Mouse (Mus musculus): ENCODE data around the gene Rgl3. TPM values are rescaled to one million over a fixed set of nuclear protein-coding genes. Genes with fewer than 3 reads are reported as not detected.

Gene Rgl3
- total RNA-seq, 2 experiments from 2014 or later: 0.21 to 0.22 TPM

GRCm38 (mm10) chr9:21951977-21952376 lies 37.3 kb downstream of the Rgl3 start:
- DNase-seq (ENCODE audit: low spot score in 2 of 2): no peak

DNA sequence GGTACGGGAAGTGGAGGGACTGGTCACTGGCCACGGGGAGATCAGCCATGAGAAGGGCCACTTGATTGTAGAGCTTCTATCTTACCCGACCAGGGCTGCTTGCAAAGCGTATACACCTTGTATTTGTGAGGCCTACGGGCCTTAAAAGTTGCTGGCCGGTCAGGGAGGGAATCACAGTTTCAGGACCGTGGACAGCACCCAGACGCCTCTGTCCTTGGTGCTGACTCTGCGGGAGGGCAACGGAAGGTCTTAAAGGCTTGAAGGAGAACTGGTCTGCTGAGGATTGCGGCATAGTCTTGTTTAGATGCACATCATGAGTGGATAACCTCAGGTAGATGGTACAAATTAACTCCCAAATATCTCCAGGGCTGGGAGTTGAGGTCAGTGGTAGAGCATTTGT lies 38.9 kb downstream of the Rgl3 start:
- DNase-seq (ENCODE audit: low spot score in 2 of 2): peak; percentile 52 to 68

- no peak for DNase-seq (ENCODE audit: low spot score in 2 of 2)
Observed at GRCm38 (mm10) chr9:21948790-21949189, 40.5 kb downstream of the Rgl3 start.

DNA sequence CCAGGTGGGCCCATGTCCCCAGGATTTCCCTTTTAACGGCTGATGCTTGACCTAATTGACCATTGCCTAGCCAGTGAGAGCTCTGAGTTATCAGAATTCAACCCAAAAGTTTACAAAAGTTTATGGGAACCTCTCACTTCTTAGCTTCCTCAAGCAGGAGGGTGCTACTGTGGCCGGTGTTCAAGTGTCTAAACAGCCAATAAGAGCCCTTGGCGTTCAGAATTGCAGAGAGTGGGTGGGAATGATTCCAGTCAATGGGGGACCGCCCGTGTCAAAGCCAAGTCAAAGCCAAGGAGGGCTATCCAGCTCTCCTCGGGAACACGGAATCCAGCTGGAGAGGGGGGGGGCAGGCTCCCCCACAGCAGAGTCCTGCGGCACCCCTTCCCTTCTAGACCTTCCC lies 41.1 kb downstream of the Rgl3 start:
- no peak for DNase-seq (ENCODE audit: low spot score in 2 of 2)

DNA sequence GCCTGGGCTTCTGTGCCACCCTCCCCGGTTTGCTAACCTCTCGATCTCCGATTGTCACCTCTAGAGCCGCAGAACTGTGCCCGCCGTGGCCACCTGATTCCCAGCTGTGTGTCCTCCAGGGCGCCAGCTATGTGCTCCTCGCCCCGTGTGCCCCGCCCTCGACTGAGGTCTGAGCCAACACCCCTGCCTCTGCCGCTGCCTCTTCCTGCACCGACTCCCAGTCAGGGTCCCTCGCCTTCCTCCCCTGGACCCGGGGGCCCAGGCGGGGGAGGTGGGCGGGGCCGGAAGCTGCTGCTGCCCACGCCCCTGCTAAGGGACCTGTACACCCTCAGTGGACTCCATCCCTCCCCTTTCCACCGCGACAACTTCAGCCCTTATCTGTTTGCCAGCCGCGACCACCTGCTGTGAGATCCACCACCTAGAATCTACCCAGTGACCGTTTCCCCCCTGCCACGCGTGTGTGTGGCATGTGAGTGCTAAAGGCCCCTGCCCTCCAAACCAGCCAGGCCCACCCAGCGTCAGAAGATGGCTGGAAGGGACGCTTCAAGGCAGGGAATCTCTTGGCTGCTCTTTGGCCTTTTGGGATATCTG lies 41.6 kb downstream of the Rgl3 start:
- no peak for DNase-seq (ENCODE audit: low spot score in 2 of 2)

GRCm38 (mm10) chr9:21944267-21944666 lies 45.0 kb downstream of the Rgl3 start:
- DNase-seq (ENCODE audit: low spot score in 2 of 2): no peak

GRCm38 (mm10) chr9:21943638-21944037 lies 45.6 kb downstream of the Rgl3 start:
- DNase-seq (ENCODE audit: low spot score in 2 of 2): no peak

DNA sequence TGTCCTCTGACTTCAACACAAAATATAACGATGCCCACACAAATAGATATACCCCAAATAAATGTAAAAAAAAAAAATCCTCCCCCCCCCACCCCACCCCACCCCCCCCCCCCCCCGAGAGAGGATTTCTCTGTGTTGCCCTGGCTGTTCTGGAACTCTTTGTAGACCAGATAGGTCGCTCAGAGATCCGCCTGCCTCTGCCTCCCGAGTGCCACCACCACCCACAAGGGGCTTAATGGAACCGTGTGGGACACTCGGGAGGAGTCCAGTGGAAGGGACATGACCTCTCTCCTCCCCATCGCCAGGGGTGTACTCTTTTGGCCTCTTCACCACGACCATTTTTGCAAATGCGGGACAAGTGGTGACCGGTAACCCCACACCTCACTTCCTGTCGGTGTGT lies 46.2 kb downstream of the Rgl3 start:
- no peak for DNase-seq (ENCODE audit: low spot score in 2 of 2)

GRCm38 (mm10) chr9:21938234-21938855 lies 50.9 kb downstream of the Rgl3 start:
- no peak for DNase-seq (ENCODE audit: low spot score in 2 of 2)

DNA sequence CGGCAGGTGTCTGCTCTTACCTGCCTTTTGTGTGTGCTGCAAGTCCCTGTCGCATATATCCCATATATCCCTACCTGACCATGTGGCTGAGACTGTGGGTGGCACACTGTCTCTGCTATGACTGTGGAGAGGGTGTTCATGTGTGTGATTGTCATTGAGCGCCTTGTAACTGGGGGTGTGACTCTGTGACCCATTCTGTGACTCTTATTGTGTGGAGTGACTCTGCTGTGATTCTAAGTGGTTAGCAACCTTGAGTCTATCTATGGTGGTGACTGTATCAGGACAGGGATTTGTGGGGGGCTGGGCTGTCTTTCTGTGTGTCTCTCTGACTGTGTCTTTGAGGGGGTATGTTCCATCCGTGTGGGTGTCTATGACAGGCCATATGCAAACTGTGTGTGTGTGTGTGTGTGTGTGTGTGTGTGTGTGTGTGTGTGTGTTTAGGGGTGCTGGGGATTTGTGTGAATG lies 51.5 kb downstream of the Rgl3 start:
- no peak for DNase-seq (ENCODE audit: low spot score in 2 of 2)

- DNase-seq (ENCODE audit: low spot score in 2 of 2): peak; percentile 93 to 96
Observed at GRCm38 (mm10) chr9:21936692-21937570, 52.3 kb downstream of the Rgl3 start, which contains the start of gene Plppr2. TSS of gene Plppr2 (plus strand) at chr9:21937033.

- no peak for DNase-seq (ENCODE audit: low spot score in 2 of 2)
Observed at GRCm38 (mm10) chr9:21935466-21936131, 53.6 kb downstream of the Rgl3 start.

DNA sequence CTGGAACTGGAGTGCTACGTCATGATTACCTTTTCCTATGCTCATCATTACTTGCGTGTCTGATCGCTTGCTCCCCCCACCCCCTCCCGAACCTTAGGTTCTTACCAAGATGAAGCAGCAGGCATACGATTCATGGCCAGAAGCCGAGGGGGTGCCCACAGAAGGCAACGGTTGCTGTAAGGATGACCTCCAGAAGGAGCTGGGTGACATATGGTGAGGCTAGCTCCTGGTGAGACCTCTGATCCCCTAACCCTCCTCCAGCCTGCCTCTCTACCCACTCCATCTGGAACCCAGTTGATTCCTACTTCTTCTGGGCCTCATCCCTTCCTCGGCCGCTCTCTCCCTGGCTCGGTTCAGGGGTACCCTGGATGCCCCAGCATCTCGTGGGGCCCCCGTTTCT lies 55.2 kb downstream of the Rgl3 start:
- DNase-seq (ENCODE audit: low spot score in 2 of 2): no peak

DNA sequence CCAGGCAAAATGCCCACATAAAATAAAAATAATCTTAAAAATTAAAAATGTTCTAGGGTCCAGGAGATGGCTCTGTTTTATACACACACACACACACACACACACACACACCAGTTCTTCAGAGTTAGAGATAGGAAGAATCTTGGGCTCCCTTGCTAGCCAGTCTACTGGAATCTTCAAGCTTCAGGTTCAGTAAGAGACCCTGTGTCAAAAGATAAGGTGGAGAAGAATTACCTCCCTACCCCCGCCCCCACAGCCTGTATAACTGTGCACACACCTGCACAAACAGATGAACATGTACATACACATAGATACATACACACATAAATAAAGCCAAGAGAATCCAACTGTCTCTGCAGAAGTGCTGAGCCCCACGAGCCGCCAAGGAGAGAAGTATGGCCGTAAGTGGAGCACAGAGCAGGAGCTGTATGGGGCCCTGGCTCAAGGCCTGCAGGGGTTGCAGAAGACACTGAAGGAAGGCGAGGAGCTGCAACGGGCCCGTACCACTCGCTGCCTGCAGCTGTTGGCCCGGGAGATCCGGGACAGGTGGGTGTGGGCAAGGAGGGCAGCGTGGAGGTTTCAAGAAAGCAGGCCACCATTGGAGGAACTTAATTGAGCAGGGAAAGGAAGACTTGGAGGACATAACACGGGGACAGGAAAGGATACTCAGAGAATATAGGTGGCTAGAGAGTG lies 56.7 kb downstream of the Rgl3 start:
- DNase-seq (ENCODE audit: low spot score in 2 of 2): no peak

DNA sequence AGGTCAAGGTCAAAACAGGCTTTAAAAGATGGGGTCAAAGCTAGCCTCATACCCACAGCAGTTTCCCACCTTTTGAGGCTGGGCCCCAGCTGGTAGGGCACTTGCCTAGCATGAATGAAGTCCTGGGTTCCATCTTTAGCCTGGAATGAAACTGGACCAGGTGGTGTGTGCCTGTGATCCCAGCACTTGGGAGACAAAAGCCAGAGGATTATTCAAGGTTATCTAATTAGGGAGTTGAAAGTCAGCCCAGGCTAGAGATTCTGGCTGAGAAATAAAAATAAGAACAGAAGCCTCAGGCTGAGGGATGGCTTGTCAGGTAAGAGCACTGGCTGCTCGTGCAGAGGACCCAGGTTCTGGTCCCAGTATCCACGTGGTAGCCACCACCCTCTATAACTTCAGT lies 57.2 kb downstream of the Rgl3 start:
- no peak for DNase-seq (ENCODE audit: low spot score in 2 of 2)

GRCm38 (mm10) chr9:21929208-21929607 lies 60.0 kb downstream of the Rgl3 start:
- DNase-seq (ENCODE audit: low spot score in 2 of 2): no peak

GRCm38 (mm10) chr9:21927208-21927753 lies 62.0 kb downstream of the Rgl3 start, which contains the start of the genes Ccdc159 and Tmem205:
TSS of gene Ccdc159 (plus strand) at chr9:21927471.
TSS of gene Tmem205 (minus strand) at chr9:21927556.
- peak; percentile 70 to 89 for DNase-seq (ENCODE audit: low spot score in 2 of 2)

DNA sequence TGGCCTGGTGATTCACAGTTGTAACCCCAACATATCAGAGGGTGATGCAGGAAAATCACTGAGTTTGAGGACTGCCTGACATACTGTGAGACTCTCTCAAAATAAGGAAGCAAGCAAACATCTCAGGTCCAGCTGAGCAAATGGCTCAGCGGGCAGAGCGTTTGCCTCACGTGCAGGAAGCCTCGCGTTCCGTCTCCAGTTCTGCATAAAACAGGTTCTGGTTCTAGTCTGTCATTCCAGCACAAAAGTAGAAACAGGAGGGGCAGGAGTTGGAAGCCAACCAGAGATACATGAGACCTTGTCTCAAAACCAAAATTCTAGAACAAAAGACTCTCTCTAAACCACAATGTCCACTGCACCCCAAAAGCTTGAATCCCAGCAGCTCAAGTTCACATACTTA lies 62.5 kb downstream of the Rgl3 start:
- DNase-seq (ENCODE audit: low spot score in 2 of 2): no peak

DNA sequence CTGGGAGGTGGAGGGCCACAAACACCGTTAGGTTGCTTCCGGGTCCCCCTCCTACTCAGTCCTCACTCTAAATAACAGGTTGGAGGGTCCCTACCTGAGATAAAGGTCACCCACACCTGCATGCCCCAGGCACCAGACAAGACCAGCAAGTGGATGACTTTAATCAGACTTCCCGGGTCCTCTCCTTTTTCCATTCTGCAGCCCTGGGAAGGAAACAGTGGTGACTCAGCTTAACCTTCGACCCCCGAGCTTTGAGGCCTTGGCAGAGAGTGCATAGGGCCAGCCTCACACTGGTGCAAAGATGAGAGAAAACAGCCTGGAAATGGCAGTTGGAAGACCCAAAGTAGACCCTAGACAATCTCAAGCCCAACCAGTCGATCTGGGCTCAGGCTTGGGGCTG lies 63.1 kb downstream of the Rgl3 start:
- DNase-seq (ENCODE audit: low spot score in 2 of 2): peak in 1 of 2 experiments; percentile 25

DNA sequence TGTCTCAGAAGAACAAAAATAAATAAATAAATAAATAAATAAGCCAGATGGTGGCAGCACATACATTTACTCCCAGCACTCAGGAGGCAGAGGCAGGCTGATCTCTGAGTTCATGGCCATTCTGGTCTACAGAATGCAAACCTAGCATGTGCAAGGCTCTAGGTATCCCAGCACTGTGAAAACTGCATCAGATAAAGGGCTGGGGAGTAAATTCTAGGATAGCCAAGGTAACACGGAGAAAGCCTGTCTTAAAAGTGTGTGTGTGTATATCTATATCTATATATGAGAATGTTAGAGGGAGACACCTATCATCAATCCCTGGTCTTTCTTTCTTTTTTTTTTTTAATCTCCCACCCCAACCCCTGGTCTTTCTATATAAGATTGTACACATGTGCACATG lies 63.7 kb downstream of the Rgl3 start:
- DNase-seq (ENCODE audit: low spot score in 2 of 2): no peak

Measured in gastrocnemius, postnatal 4 days (tissue).